Mouse (Mus musculus) gastrocnemius, adult 18-20 months (tissue): ENCODE results near the gene Olfr352. TPM values are rescaled to one million over a fixed set of nuclear protein-coding genes. Genes with fewer than 3 reads are reported as not detected.

Source experiments
- DNase-seq: peaks from one replicate; pipeline ENCODE4 v3.0.0; 2021; ENCODE audit warnings: low spot score
- long read RNA-seq, 2 experiments: library from polyadenylated mRNA; stranded (forward); transcript quantifications; one replicate each; pipeline ENCODE4 v2.0.0; 2021
- total RNA-seq, 2 experiments: library from RNA; stranded (reverse); gene quantifications; 2 replicates each; pipeline ENCODE4 v1.2.3; 2021

Gene Olfr352
- total RNA-seq = not detected
- long read RNA-seq, experiment 1 = 0 reads
- long read RNA-seq, experiment 2 = 0 reads

DNA sequence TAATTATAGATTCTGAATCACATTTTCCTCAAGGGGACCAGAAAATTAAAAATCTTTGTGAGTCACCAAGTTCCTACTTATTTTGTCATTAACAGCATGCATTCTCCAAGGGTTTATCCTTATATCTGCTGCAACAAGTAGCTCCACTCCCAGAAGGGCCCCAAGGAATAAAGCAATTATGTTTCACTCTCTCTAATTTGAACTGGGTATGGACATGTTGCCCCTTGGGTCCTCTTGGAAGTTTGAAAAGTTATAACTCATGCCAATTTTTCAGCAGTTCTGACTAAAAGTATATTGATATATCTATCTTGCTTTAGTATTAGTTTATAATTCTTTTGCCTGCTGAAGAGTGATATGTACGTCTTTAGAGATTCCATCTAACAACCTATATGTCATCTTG lies at the start of gene Olfr352:
Olfr352 (plus strand) TSS at position 301 of the 400 bp plus-strand sequence.
- no peak for DNase-seq

- no peak for DNase-seq
These were observed 22.2 kb upstream of the Olfr352 start, which contains the start of gene Olfr350 for GRCm38 (mm10) chr2:36846010-36846409. TSS of gene Olfr350 (plus strand) at chr2:36846310.

GRCm38 (mm10) chr2:36862560-36862959 lies 5.7 kb upstream of the Olfr352 start, which contains the start of gene Olfr351:
TSS of gene Olfr351 (minus strand) at chr2:36862660.
- DNase-seq = no peak

DNA sequence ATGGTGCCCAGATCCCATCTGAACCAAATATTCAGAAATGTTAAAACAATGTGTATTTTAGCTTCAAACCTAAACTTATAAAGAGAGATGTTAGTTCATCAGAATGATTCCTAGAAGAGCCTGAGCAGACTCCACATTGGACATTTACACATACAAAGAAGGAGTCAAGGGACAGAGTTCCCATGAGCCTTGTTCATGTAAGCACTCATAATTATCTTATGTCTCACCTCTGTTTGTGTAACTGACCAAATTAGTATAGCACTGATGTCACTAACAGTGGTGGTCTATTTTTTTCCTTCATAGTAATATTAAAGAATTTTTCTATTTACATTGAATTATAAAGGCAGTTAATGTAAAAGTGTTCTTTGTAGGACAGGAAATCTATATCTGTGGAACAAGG lies 24.6 kb downstream of the Olfr352 start, which contains the start of gene Olfr353:
Olfr353 (minus strand) TSS at position 101 of the 400 bp plus-strand sequence.
- no peak for DNase-seq

DNA sequence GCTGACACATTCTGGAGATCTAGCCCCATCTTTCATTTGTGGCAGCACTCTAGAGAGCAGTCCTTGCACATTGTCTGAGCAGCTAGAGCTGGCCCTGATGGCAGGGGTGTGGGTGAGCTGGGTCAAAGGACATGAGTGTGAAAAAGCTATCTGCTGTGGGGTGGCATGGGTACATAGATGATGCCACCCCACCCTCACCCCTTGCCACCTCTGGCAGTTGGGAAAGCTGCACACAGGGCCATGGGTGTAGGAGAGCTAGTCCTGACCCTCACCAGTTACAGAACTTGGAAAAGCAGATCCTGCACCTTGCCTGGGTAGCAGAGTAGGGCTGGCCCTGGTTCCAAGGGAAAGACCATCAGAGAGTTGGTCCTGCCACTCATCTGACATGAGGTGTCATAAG lies 28.9 kb downstream of the Olfr352 start:
- DNase-seq = no peak

DNA sequence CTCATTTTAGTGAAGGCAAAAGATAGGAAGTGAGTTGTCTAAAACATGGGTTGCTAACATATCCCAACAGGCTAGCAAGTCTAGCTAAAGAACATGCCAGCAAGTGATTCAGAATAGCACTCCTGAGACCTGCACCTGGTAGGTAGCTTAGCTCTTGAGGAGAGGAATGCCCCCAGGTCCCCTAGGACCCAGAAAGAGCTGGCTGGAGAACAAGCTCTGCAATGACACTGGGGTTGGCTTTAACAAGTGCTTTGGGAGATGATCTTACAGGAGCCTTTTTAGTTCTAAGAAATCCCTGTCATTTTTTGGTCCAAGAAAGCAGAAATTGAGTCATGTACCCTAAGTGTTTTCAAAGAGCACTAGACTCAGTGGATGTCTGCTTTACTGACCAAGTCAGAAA lies 37.1 kb downstream of the Olfr352 start, which contains the start of gene Olfr354:
Olfr354 (plus strand) TSS at position 301 of the 400 bp plus-strand sequence.
- no peak for DNase-seq

Other genes starting within 250 kb of the Olfr352 start
- not detected for gene Olfr345, start 228.4 kb upstream of the Olfr352 start, total RNA-seq
- not detected for gene Olfr346, start 182.7 kb upstream of the Olfr352 start, total RNA-seq
- gene Olfr347, start 136.6 kb upstream of the Olfr352 start, total RNA-seq = not detected
- not detected for gene Olfr348, start 84.2 kb upstream of the Olfr352 start, total RNA-seq
- gene Olfr50, start 77.9 kb upstream of the Olfr352 start, total RNA-seq = not detected
- gene Olfr3, start 51.4 kb upstream of the Olfr352 start, total RNA-seq = not detected
- not detected for gene Olfr350, start 22.1 kb upstream of the Olfr352 start, total RNA-seq
- gene Olfr351, start 5.8 kb upstream of the Olfr352 start, total RNA-seq = not detected
- not detected for gene Olfr353, start 24.5 kb downstream of the Olfr352 start, total RNA-seq
- gene Olfr354, start 37.2 kb downstream of the Olfr352 start, total RNA-seq = not detected
- not detected for gene Olfr355, start 60.4 kb downstream of the Olfr352 start, total RNA-seq
- gene Olfr356, start 68.7 kb downstream of the Olfr352 start, total RNA-seq = not detected
- not detected for gene Olfr357, start 125.4 kb downstream of the Olfr352 start, total RNA-seq
- not detected for gene Olfr358, start 140.9 kb downstream of the Olfr352 start, total RNA-seq
- gene Olfr360, start 197.3 kb downstream of the Olfr352 start, total RNA-seq = not detected
- not detected for gene Olfr361, start 220.8 kb downstream of the Olfr352 start, total RNA-seq
- not detected for gene Olfr362, start 249.4 kb downstream of the Olfr352 start, total RNA-seq